Mouse (Mus musculus): ENCODE measurements around the gene Sipa1l2.

DNA sequence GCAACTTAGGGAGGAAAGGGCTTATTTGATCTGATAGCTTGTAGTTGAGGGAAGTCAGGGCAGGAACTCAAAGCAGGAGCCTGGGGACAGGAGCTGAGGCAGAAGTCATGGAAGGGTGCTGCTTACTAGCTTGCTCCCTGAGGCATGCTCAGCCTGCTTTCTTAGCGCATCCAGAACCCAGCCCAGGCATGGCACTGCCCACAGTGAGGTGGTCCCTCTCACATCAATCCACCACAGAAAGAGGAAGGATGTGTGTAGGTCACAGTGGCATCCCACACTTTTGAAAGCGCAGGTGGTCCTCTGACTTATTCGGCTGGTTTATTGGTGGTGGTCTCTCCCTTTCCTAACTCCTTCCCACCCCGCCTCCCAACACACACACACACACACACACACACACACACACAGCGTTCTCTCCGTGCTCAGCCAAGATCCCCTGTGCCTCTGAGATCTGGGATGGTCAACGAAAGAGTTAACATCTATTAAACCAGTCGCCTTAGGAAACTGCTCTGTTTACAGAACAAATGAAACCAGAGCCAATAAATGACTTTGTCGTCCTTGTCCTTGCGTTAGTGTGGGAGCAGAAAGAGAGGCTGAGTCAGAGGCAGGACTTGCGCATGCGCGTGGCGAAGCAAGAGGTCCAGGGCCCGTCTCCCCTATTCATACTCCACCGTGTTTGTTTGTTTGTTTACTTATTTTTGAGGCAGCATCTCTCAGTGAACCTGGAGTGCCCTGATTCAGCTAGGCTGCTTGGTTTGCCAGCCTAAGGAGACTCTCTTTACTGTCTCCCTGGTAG, 49.1 kb upstream of the Sipa1l2 start:
- TF ChIP-seq CTCF (IDR thresholded peaks at IDR 0.05; ENCODE audit: control insufficient read depth, insufficient read depth, insufficient read length) = no peak
- TF ChIP-seq USF1 (IDR thresholded peaks at IDR 0.05; ENCODE audit: low read depth) = no peak
- no peak for TF ChIP-seq MAX (IDR thresholded peaks at IDR 0.05)
- TF ChIP-seq MYOG (IDR thresholded peaks at IDR 0.05; ENCODE audit: control insufficient read depth, extremely low read depth, insufficient read length) = no peak
